Mouse (Mus musculus): ENCODE results near the gene H2-M10.6. TPM values are rescaled to one million over a fixed set of nuclear protein-coding genes. Genes with fewer than 3 reads are reported as not detected.

The H2-M10.6 gene
- polyA plus RNA-seq, 1 experiment from 2014 or later: not detected

Other genes with a start within 250 kb of the H2-M10.6 start
- not detected in 2 replicates for gene H2-M9, start 169.5 kb upstream of the H2-M10.6 start, polyA plus RNA-seq (2015; fragmentation: Nextera tagmentation; extraction: Ambion mirVana)
- not detected in 2 replicates for gene H2-M1, start 140.0 kb upstream of the H2-M10.6 start, polyA plus RNA-seq (2015; fragmentation: Nextera tagmentation; extraction: Ambion mirVana)
- not detected in 2 replicates for gene H2-M10.5, start 39.3 kb upstream of the H2-M10.6 start, polyA plus RNA-seq (2015; fragmentation: Nextera tagmentation; extraction: Ambion mirVana)
- gene Trim26, start 25.0 kb downstream of the H2-M10.6 start, polyA plus RNA-seq (2015; fragmentation: Nextera tagmentation; extraction: Ambion mirVana): 21.7 and 22.8 TPM in 2 replicates
- 0.23 TPM in 2 replicates for gene Trim15, start 55.0 kb downstream of the H2-M10.6 start, polyA plus RNA-seq (2015; fragmentation: Nextera tagmentation; extraction: Ambion mirVana)
- 13.3 and 16.0 TPM in 2 replicates for gene Trim10, start 57.4 kb downstream of the H2-M10.6 start, polyA plus RNA-seq (2015; fragmentation: Nextera tagmentation; extraction: Ambion mirVana)
- gene Trim40, start 78.0 kb downstream of the H2-M10.6 start, polyA plus RNA-seq (2015; fragmentation: Nextera tagmentation; extraction: Ambion mirVana): not detected in 2 replicates
- not detected in 2 replicates for gene Trim31, start 85.9 kb downstream of the H2-M10.6 start, polyA plus RNA-seq (2015; fragmentation: Nextera tagmentation; extraction: Ambion mirVana)
- gene Rnf39, start 130.7 kb downstream of the H2-M10.6 start, polyA plus RNA-seq (2015; fragmentation: Nextera tagmentation; extraction: Ambion mirVana): 0.17 and 0.28 TPM in 2 replicates
- 78.0 and 90.7 TPM in 2 replicates for gene Ppp1r11, start 139.6 kb downstream of the H2-M10.6 start, polyA plus RNA-seq (2015; fragmentation: Nextera tagmentation; extraction: Ambion mirVana)
- 39.2 and 45.8 TPM in 2 replicates for gene Znrd1, start 146.4 kb downstream of the H2-M10.6 start, polyA plus RNA-seq (2015; fragmentation: Nextera tagmentation; extraction: Ambion mirVana)
- 6.2 and 7.2 TPM in 2 replicates for gene Znrd1as, start 146.4 kb downstream of the H2-M10.6 start, polyA plus RNA-seq (2015; fragmentation: Nextera tagmentation; extraction: Ambion mirVana)
- not detected in 2 replicates for gene 2410137M14Rik, start 169.1 kb downstream of the H2-M10.6 start, polyA plus RNA-seq (2015; fragmentation: Nextera tagmentation; extraction: Ambion mirVana)
- 0.24 and 0.36 TPM in 2 replicates for gene H2-M5, start 177.4 kb downstream of the H2-M10.6 start, polyA plus RNA-seq (2015; fragmentation: Nextera tagmentation; extraction: Ambion mirVana)
- gene Zfp57, start 189.0 kb downstream of the H2-M10.6 start, polyA plus RNA-seq (2015; fragmentation: Nextera tagmentation; extraction: Ambion mirVana): 42.5 and 45.5 TPM in 2 replicates
- gene Mog, start 211.2 kb downstream of the H2-M10.6 start, polyA plus RNA-seq (2015; fragmentation: Nextera tagmentation; extraction: Ambion mirVana): not detected in 2 replicates
- gene Gabbr1, start 233.8 kb downstream of the H2-M10.6 start, polyA plus RNA-seq (2015; fragmentation: Nextera tagmentation; extraction: Ambion mirVana): 4.5 and 6.9 TPM in 2 replicates